Mouse (Mus musculus): ENCODE data around the gene Mmp10. TPM values are rescaled to one million over a fixed set of nuclear protein-coding genes. Genes with fewer than 3 reads are reported as not detected.

The Mmp10 gene
- not detected in 2 replicates for polyA plus RNA-seq (2015; fragmentation: Nextera tagmentation; extraction: Ambion mirVana)

GRCm38 (mm10) chr9:7502051-7502450, at the start of gene Mmp10:
Mmp10 (plus strand) TSS chr9:7502352.
- Histone ChIP-seq H3K9me3 (ENCODE audit: control insufficient read depth, low read length) (no peaks in the 10 kb centered on the region), H3K36me3 (ENCODE audit: control insufficient read depth, insufficient read depth, low read length) (no peaks in the 10 kb centered on the region), H3K27ac (ENCODE audit: low read depth, low read length) (no peak within 1 kb of the TSS), H3K4me1 (ENCODE audit: control insufficient read depth, insufficient read depth, low read depth, low read length) (no peaks in the 10 kb centered on the region), H3K9ac (ENCODE audit: low read depth, low read length) (no peak within 1 kb of the TSS), H3K4me2 (ENCODE audit: low read length) (no peak within 1 kb of the TSS), H3K27me3 (replicated peaks; ENCODE audit: control insufficient read depth, insufficient read depth, low read length) (no peaks in the 10 kb centered on the region), H3K4me3 (ENCODE audit: low read length) (no peak within 1 kb of the TSS)
- WGBS, result 93% methylated on average over 3 of the region's 3 CpGs
- ATAC-seq, result no peak

- ATAC-seq, result no peak
These were observed 48.9 kb upstream of the Mmp10 start for GRCm38 (mm10) chr9:7453302-7453701.

GRCm38 (mm10) chr9:7470262-7470661, 31.9 kb upstream of the Mmp10 start:
- Histone ChIP-seq H3K27ac (ENCODE audit: low read depth, low read length) (no peak overlapping the region), H3K9me3 (ENCODE audit: control insufficient read depth, low read length) (no peaks in the 10 kb centered on the region), H3K4me3 (ENCODE audit: low read length) (no peak overlapping the region), H3K27me3 (replicated peaks; ENCODE audit: control insufficient read depth, insufficient read depth, low read length) (no peaks in the 10 kb centered on the region), H3K4me1 (ENCODE audit: control insufficient read depth, insufficient read depth, low read depth, low read length) (no peaks in the 10 kb centered on the region), H3K36me3 (ENCODE audit: control insufficient read depth, insufficient read depth, low read length) (no peaks in the 10 kb centered on the region), H3K4me2 (ENCODE audit: low read length) (no peak overlapping the region), H3K9ac (ENCODE audit: low read depth, low read length) (no peak overlapping the region)
- 75% methylated on average over 1 of the region's 1 CpGs for WGBS
- ATAC-seq, result no peak

More at GRCm38 (mm10) chr9:7453302-7453701, 48.9 kb upstream of the Mmp10 start:
- Histone ChIP-seq H3K27me3 (replicated peaks; ENCODE audit: control insufficient read depth, insufficient read depth, low read length) (no peaks in the 10 kb centered on the region), H3K4me3 (ENCODE audit: low read length) (no peak overlapping the region), H3K27ac (ENCODE audit: low read depth, low read length) (no peak overlapping the region), H3K9ac (ENCODE audit: low read depth, low read length) (no peak overlapping the region), H3K4me1 (ENCODE audit: control insufficient read depth, insufficient read depth, low read depth, low read length) (no peaks in the 10 kb centered on the region), H3K36me3 (ENCODE audit: control insufficient read depth, insufficient read depth, low read length) (no peaks in the 10 kb centered on the region), H3K9me3 (ENCODE audit: control insufficient read depth, low read length) (no peaks in the 10 kb centered on the region), H3K4me2 (ENCODE audit: low read length) (no peak overlapping the region)
- WGBS, result 90% methylated on average over 2 of the region's 2 CpGs

- H3K9me3 ChIP-seq (ENCODE audit: control insufficient read depth, low read length), result no peaks in the 10 kb centered on the region
- no peak overlapping the region for H3K4me2 ChIP-seq (ENCODE audit: low read length)
- H3K27ac ChIP-seq (ENCODE audit: low read depth, low read length), result no peak overlapping the region
- H3K9ac ChIP-seq (ENCODE audit: low read depth, low read length), result no peak overlapping the region
- no peaks in the 10 kb centered on the region for H3K4me1 ChIP-seq (ENCODE audit: control insufficient read depth, insufficient read depth, low read depth, low read length)
- ATAC-seq, result no peak
- no peaks in the 10 kb centered on the region for H3K27me3 ChIP-seq (replicated peaks; ENCODE audit: control insufficient read depth, insufficient read depth, low read length)
- 77% methylated on average over 5 of the region's 5 CpGs for WGBS
- no peak overlapping the region for H3K4me3 ChIP-seq (ENCODE audit: low read length)
- no peaks in the 10 kb centered on the region for H3K36me3 ChIP-seq (ENCODE audit: control insufficient read depth, insufficient read depth, low read length)
These were observed 18.3 kb upstream of the Mmp10 start for GRCm38 (mm10) chr9:7483684-7484394.

- no peak for ATAC-seq
- Histone ChIP-seq H3K36me3 (ENCODE audit: control insufficient read depth, insufficient read depth, low read length) (no peaks in the 10 kb centered on the region), H3K4me2 (ENCODE audit: low read length) (no peak overlapping the region), H3K4me3 (ENCODE audit: low read length) (no peak overlapping the region), H3K4me1 (ENCODE audit: control insufficient read depth, insufficient read depth, low read depth, low read length) (no peaks in the 10 kb centered on the region), H3K27me3 (replicated peaks; ENCODE audit: control insufficient read depth, insufficient read depth, low read length) (no peaks in the 10 kb centered on the region), H3K9me3 (ENCODE audit: control insufficient read depth, low read length) (no peaks in the 10 kb centered on the region), H3K9ac (ENCODE audit: low read depth, low read length) (no peak overlapping the region), H3K27ac (ENCODE audit: low read depth, low read length) (no peak overlapping the region)
- WGBS, result 85% methylated on average over 3 of the region's 3 CpGs
These were observed 1.0 kb upstream of the Mmp10 start for GRCm38 (mm10) chr9:7501138-7501537.

GRCm38 (mm10) chr9:7507321-7507876, 5.2 kb downstream of the Mmp10 start:
- Histone ChIP-seq H3K4me1 (ENCODE audit: control insufficient read depth, insufficient read depth, low read depth, low read length) (no peaks in the 10 kb centered on the region), H3K4me3 (ENCODE audit: low read length) (no peak overlapping the region), H3K4me2 (ENCODE audit: low read length) (no peak overlapping the region), H3K9me3 (ENCODE audit: control insufficient read depth, low read length) (no peaks in the 10 kb centered on the region), H3K27me3 (replicated peaks; ENCODE audit: control insufficient read depth, insufficient read depth, low read length) (no peaks in the 10 kb centered on the region), H3K36me3 (ENCODE audit: control insufficient read depth, insufficient read depth, low read length) (no peaks in the 10 kb centered on the region), H3K9ac (ENCODE audit: low read depth, low read length) (no peak overlapping the region), H3K27ac (ENCODE audit: low read depth, low read length) (no peak overlapping the region)
- no peak for ATAC-seq
- 86% methylated on average over 7 of the region's 7 CpGs for WGBS

- H3K36me3 ChIP-seq (ENCODE audit: control insufficient read depth, insufficient read depth, low read length), result no peaks in the 10 kb centered on the region
- 88% methylated on average over 10 of the region's 10 CpGs for WGBS
- H3K27me3 ChIP-seq (replicated peaks; ENCODE audit: control insufficient read depth, insufficient read depth, low read length), result no peaks in the 10 kb centered on the region
- peak; percentile 61; the same call in 1 of the 2 replicates for ATAC-seq
- H3K9ac ChIP-seq (ENCODE audit: low read depth, low read length), result no peak overlapping the region
- H3K4me2 ChIP-seq (ENCODE audit: low read length), result no peak overlapping the region
- H3K27ac ChIP-seq (ENCODE audit: low read depth, low read length), result no peak overlapping the region
- H3K9me3 ChIP-seq (ENCODE audit: control insufficient read depth, low read length), result no peaks in the 10 kb centered on the region
- H3K4me3 ChIP-seq (ENCODE audit: low read length), result no peak overlapping the region
- H3K4me1 ChIP-seq (ENCODE audit: control insufficient read depth, insufficient read depth, low read depth, low read length), result no peaks in the 10 kb centered on the region
These were observed 7.6 kb downstream of the Mmp10 start for GRCm38 (mm10) chr9:7509619-7510233.

- Histone ChIP-seq H3K4me3 (ENCODE audit: low read length) (no peak overlapping the region), H3K36me3 (ENCODE audit: control insufficient read depth, insufficient read depth, low read length) (no peaks in the 10 kb centered on the region), H3K9ac (ENCODE audit: low read depth, low read length) (no peak overlapping the region), H3K27me3 (replicated peaks; ENCODE audit: control insufficient read depth, insufficient read depth, low read length) (no peaks in the 10 kb centered on the region), H3K9me3 (ENCODE audit: control insufficient read depth, low read length) (no peaks in the 10 kb centered on the region), H3K27ac (ENCODE audit: low read depth, low read length) (no peak overlapping the region), H3K4me1 (ENCODE audit: control insufficient read depth, insufficient read depth, low read depth, low read length) (no peaks in the 10 kb centered on the region), H3K4me2 (ENCODE audit: low read length) (no peak overlapping the region)
- ATAC-seq, result no peak
- 62% methylated on average over 4 of the region's 4 CpGs for WGBS
These were observed 15.9 kb downstream of the Mmp10 start for GRCm38 (mm10) chr9:7517944-7518571.

Measured in hindbrain, embryonic 16.5 days (tissue).